Mouse (Mus musculus): Measurements from ENCODE around the gene Epb41. TPM values are rescaled to one million over a fixed set of nuclear protein-coding genes. Genes with fewer than 3 reads are reported as not detected.

The Epb41 gene
- polyA plus RNA-seq, 1 experiment from 2014 or later, result 42.3 TPM

- Histone ChIP-seq H3K4me2 (ENCODE audit: low read length) (no peak overlapping the region), H3K36me3 (ENCODE audit: insufficient read depth, low read length) (no peaks in the 10 kb centered on the region), H3K27me3 (ENCODE audit: insufficient read depth, low read length) (no peaks in the 10 kb centered on the region), H3K4me1 (replicated peaks; ENCODE audit: insufficient read depth, low read length) (no peaks in the 10 kb centered on the region), H3K9ac (ENCODE audit: low read depth, low read length) (no peak overlapping the region), H3K9me3 (replicated peaks; ENCODE audit: low read length) (no peaks in the 10 kb centered on the region), H3K4me3 (replicated peaks; ENCODE audit: low read depth, low read length) (no peak overlapping the region), H3K27ac (no peak overlapping the region)
- 89% methylated on average over 1 of the region's 1 CpGs for WGBS
- DNase-seq (ENCODE audit: low spot score) (no peak), ATAC-seq (replicated peaks; ENCODE audit: low FRiP score, low read depth) (no peak)
- no peak for TF ChIP-seq CTCF (IDR thresholded peaks at IDR 0.05; ENCODE audit: low read depth)
Observed at GRCm38 (mm10) chr4:132027806-132028205, 47.3 kb downstream of the Epb41 start.

GRCm38 (mm10) chr4:132027167-132027566 lies 48.0 kb downstream of the Epb41 start:
- Histone ChIP-seq H3K9me3 (replicated peaks; ENCODE audit: low read length) (no peaks in the 10 kb centered on the region), H3K27ac (no peak overlapping the region), H3K4me1 (replicated peaks; ENCODE audit: insufficient read depth, low read length) (no peaks in the 10 kb centered on the region), H3K4me2 (ENCODE audit: low read length) (no peak overlapping the region), H3K4me3 (replicated peaks; ENCODE audit: low read depth, low read length) (no peak overlapping the region), H3K27me3 (ENCODE audit: insufficient read depth, low read length) (no peaks in the 10 kb centered on the region), H3K36me3 (ENCODE audit: insufficient read depth, low read length) (no peaks in the 10 kb centered on the region), H3K9ac (ENCODE audit: low read depth, low read length) (no peak overlapping the region)
- TF ChIP-seq CTCF (IDR thresholded peaks at IDR 0.05; ENCODE audit: low read depth), result no peak
- ATAC-seq (replicated peaks; ENCODE audit: low FRiP score, low read depth), result no peak
- no peak for DNase-seq (ENCODE audit: low spot score)
- 88% methylated on average over 6 of the region's 6 CpGs for WGBS

- Histone ChIP-seq H3K4me3 (replicated peaks; ENCODE audit: low read depth, low read length) (no peak overlapping the region), H3K4me1 (replicated peaks; ENCODE audit: insufficient read depth, low read length) (no peaks in the 10 kb centered on the region), H3K27ac (no peak overlapping the region), H3K9ac (ENCODE audit: low read depth, low read length) (no peak overlapping the region), H3K27me3 (ENCODE audit: insufficient read depth, low read length) (no peaks in the 10 kb centered on the region), H3K36me3 (ENCODE audit: insufficient read depth, low read length) (no peaks in the 10 kb centered on the region), H3K4me2 (ENCODE audit: low read length) (no peak overlapping the region), H3K9me3 (replicated peaks; ENCODE audit: low read length) (no peaks in the 10 kb centered on the region)
- no peak for DNase-seq (ENCODE audit: low spot score)
- WGBS, result 52% methylated on average over 5 of the region's 5 CpGs
- no peak for ATAC-seq (replicated peaks; ENCODE audit: low FRiP score, low read depth)
- TF ChIP-seq CTCF (IDR thresholded peaks at IDR 0.05; ENCODE audit: low read depth), result no peak
Observed at GRCm38 (mm10) chr4:132025738-132026527, 49.2 kb downstream of the Epb41 start.

GRCm38 (mm10) chr4:132025264-132025663 lies 49.9 kb downstream of the Epb41 start:
- no peaks in the 10 kb centered on the region for H3K9me3 ChIP-seq (replicated peaks; ENCODE audit: low read length)
- no peak for DNase-seq (ENCODE audit: low spot score)
- no peak overlapping the region for H3K4me2 ChIP-seq (ENCODE audit: low read length)
- no peak for ATAC-seq (replicated peaks; ENCODE audit: low FRiP score, low read depth)
- H3K27me3 ChIP-seq (ENCODE audit: insufficient read depth, low read length), result no peaks in the 10 kb centered on the region
- no peak overlapping the region for H3K4me3 ChIP-seq (replicated peaks; ENCODE audit: low read depth, low read length)
- no peaks in the 10 kb centered on the region for H3K36me3 ChIP-seq (ENCODE audit: insufficient read depth, low read length)
- TF ChIP-seq CTCF (IDR thresholded peaks at IDR 0.05; ENCODE audit: low read depth), result no peak
- no peak overlapping the region for H3K27ac ChIP-seq
- no peaks in the 10 kb centered on the region for H3K4me1 ChIP-seq (replicated peaks; ENCODE audit: insufficient read depth, low read length)
- WGBS, result 80% methylated on average over 2 of the region's 2 CpGs
- no peak overlapping the region for H3K9ac ChIP-seq (ENCODE audit: low read depth, low read length)

GRCm38 (mm10) chr4:132023816-132024215 lies 51.3 kb downstream of the Epb41 start:
- Histone ChIP-seq H3K4me1 (replicated peaks; ENCODE audit: insufficient read depth, low read length) (no peaks in the 10 kb centered on the region), H3K9ac (ENCODE audit: low read depth, low read length) (no peak overlapping the region)
- DNase-seq (ENCODE audit: low spot score), result no peak

GRCm38 (mm10) chr4:132022639-132023038 lies 52.5 kb downstream of the Epb41 start:
- H3K4me1 ChIP-seq (replicated peaks; ENCODE audit: insufficient read depth, low read length), result no peaks in the 10 kb centered on the region
- ATAC-seq (replicated peaks; ENCODE audit: low FRiP score, low read depth), result no peak
- no peak; the same call in 1 of the 2 replicates for TF ChIP-seq CTCF (IDR thresholded peaks at IDR 0.05; ENCODE audit: low read depth)
- no peaks in the 10 kb centered on the region for H3K36me3 ChIP-seq (ENCODE audit: insufficient read depth, low read length)
- H3K9me3 ChIP-seq (replicated peaks; ENCODE audit: low read length), result no peaks in the 10 kb centered on the region
- WGBS, result 97% methylated on average over 4 of the region's 4 CpGs
- H3K9ac ChIP-seq (ENCODE audit: low read depth, low read length), result no peak overlapping the region
- H3K4me2 ChIP-seq (ENCODE audit: low read length), result no peak overlapping the region
- H3K27ac ChIP-seq, result no peak overlapping the region
- no peak for DNase-seq (ENCODE audit: low spot score)
- no peaks in the 10 kb centered on the region for H3K27me3 ChIP-seq (ENCODE audit: insufficient read depth, low read length)
- H3K4me3 ChIP-seq (replicated peaks; ENCODE audit: low read depth, low read length), result no peak overlapping the region

More at GRCm38 (mm10) chr4:132023816-132024215, 51.3 kb downstream of the Epb41 start:
- no peak overlapping the region for H3K4me2 ChIP-seq (ENCODE audit: low read length)
- no peaks in the 10 kb centered on the region for H3K9me3 ChIP-seq (replicated peaks; ENCODE audit: low read length)
- WGBS, result 97% methylated on average over 2 of the region's 2 CpGs
- no peak overlapping the region for H3K27ac ChIP-seq
- ATAC-seq (replicated peaks; ENCODE audit: low FRiP score, low read depth), result no peak
- no peak for TF ChIP-seq CTCF (IDR thresholded peaks at IDR 0.05; ENCODE audit: low read depth)
- H3K36me3 ChIP-seq (ENCODE audit: insufficient read depth, low read length), result no peaks in the 10 kb centered on the region
- H3K4me3 ChIP-seq (replicated peaks; ENCODE audit: low read depth, low read length), result no peak overlapping the region
- no peaks in the 10 kb centered on the region for H3K27me3 ChIP-seq (ENCODE audit: insufficient read depth, low read length)
